Mouse (Mus musculus) forebrain, embryonic 10.5 days (tissue): ENCODE measurements around the gene Smc3. TPM values are rescaled to one million over a fixed set of nuclear protein-coding genes. Genes with fewer than 3 reads are reported as not detected.
A peak's percentile ranks its signal among the peaks of the same experiment; 100 is the strongest.

Experiments used
- DNase-seq: peaks from one replicate; pipeline ENCODE4 v3.0.0-alpha.2; 2017; ENCODE audit warnings: low spot score; ENCODE audit errors: extremely low spot score
- H3K27ac ChIP-seq: fragments of 300-500 bp; sonication (generic); 2 replicates; pipeline ENCODE4 v1.5.1; 2016; ENCODE audit warnings: mild to moderate bottlenecking
- H3K27me3 ChIP-seq: fragments of 300-500 bp; sonication (generic); 2 replicates; pipeline ENCODE4 v1.6.1; 2016; ENCODE audit warnings: mild to moderate bottlenecking; ENCODE audit not compliant: poor library complexity, severe bottlenecking
- H3K36me3 ChIP-seq: fragments of 300-500 bp; sonication (generic); replicated peaks from 2 replicates; pipeline ENCODE4 v1.6.1; 2016; ENCODE audit warnings: mild to moderate bottlenecking, moderate library complexity
- H3K4me1 ChIP-seq: fragments of 300-500 bp; sonication (generic); 2 replicates; pipeline ENCODE4 v1.6.1; 2016
- H3K4me3 ChIP-seq: fragments of 300-500 bp; sonication (generic); 2 replicates; pipeline ENCODE4 v1.5.1; 2016; ENCODE audit warnings: mild to moderate bottlenecking, moderate library complexity
- H3K9me3 ChIP-seq: fragments of 300-500 bp; sonication (generic); 2 replicates; pipeline ENCODE4 v1.6.1; 2016; ENCODE audit warnings: mild to moderate bottlenecking, moderate library complexity
- WGBS: fragments of 180-500 bp; shearing (Covaris S2); methylation state at CpG from one replicate; pipeline ENCODE4 v1.1.7; 2016; 5-methylcytosine and 5-hydroxymethylcytosine counted together
- polyA plus RNA-seq: library from polyadenylated mRNA; unstranded; fragments of >200 nt; fragmentation: Nextera tagmentation; extraction: Ambion mirVana; gene quantifications from 2 replicates; pipeline ENCODE4 v1.2.1, GENCODE M21; 2016

The Smc3 gene
- polyA plus RNA-seq, 1 experiment from 2014 or later, result 81.4 TPM

GRCm38 (mm10) chr19:53666708-53667107 is 66.5 kb downstream of the Smc3 start:
- Histone ChIP-seq H3K27ac (no peak overlapping the region), H3K36me3 (no peaks in the 10 kb centered on the region), H3K4me1 (peaks cover 32% of the 10 kb centered on the region), H3K27me3 (peaks cover 27% of the 10 kb centered on the region), H3K4me3 (no peak overlapping the region), H3K9me3 (no peaks in the 10 kb centered on the region)
- no peak for DNase-seq
- 78% methylated on average over 8 of the region's 8 CpGs for WGBS

GRCm38 (mm10) chr19:53668821-53669220 is 68.6 kb downstream of the Smc3 start:
- H3K27ac ChIP-seq, result no peak overlapping the region
- DNase-seq, result no peak
- H3K36me3 ChIP-seq, result no peaks in the 10 kb centered on the region
- peaks cover 46% of the 10 kb centered on the region for H3K27me3 ChIP-seq
- 90% methylated on average over 7 of the region's 7 CpGs for WGBS
- no peak overlapping the region for H3K4me3 ChIP-seq
- no peaks in the 10 kb centered on the region for H3K9me3 ChIP-seq
- H3K4me1 ChIP-seq, result peaks cover 23% of the 10 kb centered on the region

GRCm38 (mm10) chr19:53670625-53671141 is 70.5 kb downstream of the Smc3 start:
- no peaks in the 10 kb centered on the region for H3K9me3 ChIP-seq
- H3K36me3 ChIP-seq, result no peaks in the 10 kb centered on the region
- WGBS, result 33% methylated on average over 12 of the region's 12 CpGs
- peaks cover 64% of the 10 kb centered on the region for H3K27me3 ChIP-seq
- H3K4me3 ChIP-seq, result no peak overlapping the region
- no peak for DNase-seq
- H3K4me1 ChIP-seq, result peaks cover 28% of the 10 kb centered on the region
- H3K27ac ChIP-seq, result peak overlapping the region; percentile 42; the same call in 1 of the 2 replicates

DNA sequence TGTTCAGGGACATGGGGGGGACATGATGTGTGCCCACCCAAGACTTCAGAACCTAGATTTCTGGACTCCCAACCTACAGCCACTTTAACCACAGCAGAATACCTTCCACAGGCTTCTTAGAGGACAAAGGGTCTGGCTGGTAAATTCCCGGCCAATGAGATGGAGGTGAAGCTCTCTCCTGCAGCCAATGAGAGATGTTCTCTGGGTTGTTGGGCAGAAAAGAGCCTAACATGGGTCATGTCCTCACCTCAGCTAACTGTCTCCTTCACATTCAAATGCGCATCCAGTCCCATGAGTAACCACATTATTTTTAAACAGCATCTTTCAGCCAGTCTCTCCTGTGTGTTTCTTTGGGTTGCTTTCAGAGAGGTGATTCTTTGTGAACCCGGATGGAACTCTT is 71.2 kb downstream of the Smc3 start:
- no peak overlapping the region for H3K4me3 ChIP-seq
- peaks cover 34% of the 10 kb centered on the region for H3K4me1 ChIP-seq
- H3K27ac ChIP-seq, result peak overlapping the region; percentile 42; the same call in 1 of the 2 replicates
- no peaks in the 10 kb centered on the region for H3K9me3 ChIP-seq
- DNase-seq, result no peak
- WGBS, result 51% methylated on average over 3 of the region's 3 CpGs
- peaks cover 72% of the 10 kb centered on the region for H3K27me3 ChIP-seq
- no peaks in the 10 kb centered on the region for H3K36me3 ChIP-seq

DNA sequence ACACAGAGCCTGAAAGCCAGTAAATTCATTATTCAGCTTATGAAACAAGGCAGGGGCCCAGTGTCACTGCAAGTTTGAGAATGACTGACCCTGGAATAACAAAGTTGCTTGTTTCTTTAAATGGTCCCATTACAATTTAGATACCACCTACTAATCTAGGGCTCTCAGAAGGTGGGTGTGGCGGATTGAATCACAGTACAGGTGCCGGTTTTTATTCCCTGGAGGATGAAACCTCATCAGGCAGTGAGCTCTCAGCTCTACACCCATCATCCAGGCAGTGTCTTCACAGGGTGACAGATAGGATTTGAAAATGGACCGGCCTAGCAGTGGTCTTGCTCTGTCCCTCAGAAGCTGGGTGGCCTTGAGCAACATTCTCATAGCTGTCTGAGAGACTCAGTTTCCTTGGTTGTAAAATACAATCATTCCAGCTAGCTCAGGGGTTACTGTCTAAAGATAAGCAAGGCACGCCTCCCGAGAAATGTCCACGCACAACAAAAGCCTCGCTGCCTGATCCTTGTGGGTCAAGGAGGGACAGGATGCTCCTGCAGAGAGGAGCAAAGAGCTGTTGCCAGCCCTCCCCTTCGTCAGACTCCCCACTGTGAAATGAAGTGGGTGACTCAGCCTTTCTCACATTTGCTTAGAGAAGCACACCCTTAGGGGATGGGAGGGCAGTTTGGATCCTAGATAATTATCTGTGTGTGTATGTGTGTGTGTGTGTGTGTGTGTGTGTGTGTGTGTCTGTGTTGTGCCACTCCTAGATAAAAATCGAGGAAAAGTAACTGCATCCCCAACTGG is 74.1 kb downstream of the Smc3 start:
- peaks cover 48% of the 10 kb centered on the region for H3K4me1 ChIP-seq
- H3K9me3 ChIP-seq, result no peaks in the 10 kb centered on the region
- 31% methylated on average over 9 of the region's 9 CpGs for whole genome bisulfite sequencing
- H3K27me3 ChIP-seq, result peaks cover 96% of the 10 kb centered on the region
- DNase-seq, result no peak
- H3K4me3 ChIP-seq, result no peak overlapping the region
- H3K36me3 ChIP-seq, result no peaks in the 10 kb centered on the region
- H3K27ac ChIP-seq, result no peak overlapping the region

DNA sequence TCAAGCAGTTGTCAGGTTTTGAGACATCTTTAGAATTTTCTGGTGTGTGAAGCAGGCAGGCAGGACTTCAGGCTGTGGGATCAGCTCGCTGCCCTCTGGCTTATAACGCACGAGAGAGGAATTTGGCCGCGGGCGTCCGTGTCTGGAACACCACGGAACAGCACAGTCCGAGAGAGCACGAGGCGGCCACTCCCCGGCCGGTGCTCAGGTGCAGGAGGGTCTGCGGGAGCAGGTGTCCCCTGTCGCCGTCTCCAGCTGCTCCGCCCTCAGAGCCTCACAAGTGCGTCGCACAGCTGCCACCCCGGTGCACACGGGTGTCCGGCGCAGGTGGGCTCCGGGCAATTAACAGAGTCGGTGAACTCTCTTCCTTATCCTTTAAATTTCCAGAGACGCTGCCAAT is 76.0 kb downstream of the Smc3 start:
- WGBS, result 3% methylated on average over 26 of the region's 26 CpGs
- H3K4me1 ChIP-seq, result peaks cover 34% of the 10 kb centered on the region
- no peaks in the 10 kb centered on the region for H3K36me3 ChIP-seq
- peaks cover 94% of the 10 kb centered on the region for H3K27me3 ChIP-seq
- H3K9me3 ChIP-seq, result no peaks in the 10 kb centered on the region
- no peak for DNase-seq
- no peak overlapping the region for H3K27ac ChIP-seq
- peak overlapping the region; percentile 81 for H3K4me3 ChIP-seq

GRCm38 (mm10) chr19:53676718-53677634 is 76.8 kb downstream of the Smc3 start, which contains the start of gene Rbm20:
TSS of gene Rbm20 (plus strand) at chr19:53677306.
- peaks cover 29% of the 10 kb centered on the region for H3K4me1 ChIP-seq
- H3K27ac ChIP-seq, result peak within 1 kb of the TSS; percentile 74
- peaks cover 94% of the 10 kb centered on the region for H3K27me3 ChIP-seq
- H3K36me3 ChIP-seq, result no peaks in the 10 kb centered on the region
- H3K9me3 ChIP-seq, result no peaks in the 10 kb centered on the region
- WGBS, result under 1% methylated on average over 81 of the region's 82 CpGs
- peak within 1 kb of the TSS; percentile 81 for H3K4me3 ChIP-seq
- DNase-seq, result peak; percentile 61

DNA sequence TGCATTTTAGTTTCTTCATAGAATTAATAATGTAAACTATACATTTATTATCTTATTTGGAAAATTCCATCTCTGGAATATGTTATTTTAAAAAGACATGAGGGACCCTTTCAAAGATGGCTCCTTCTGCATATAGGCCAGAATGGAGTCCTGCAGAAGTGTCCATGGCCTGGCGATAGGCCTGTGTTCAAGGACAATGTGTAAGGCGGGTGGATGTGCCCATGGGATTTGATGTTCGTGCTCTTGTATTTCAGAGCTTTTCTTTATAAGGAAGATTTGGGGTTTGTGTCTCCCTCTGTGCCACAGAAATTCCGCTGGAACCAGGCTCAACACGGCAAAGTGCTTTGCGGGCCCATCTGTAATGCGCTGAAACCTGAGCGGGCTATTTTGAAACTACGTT is 79.0 kb downstream of the Smc3 start:
- no peaks in the 10 kb centered on the region for H3K36me3 ChIP-seq
- peaks cover 35% of the 10 kb centered on the region for H3K4me1 ChIP-seq
- 95% methylated on average over 9 of the region's 9 CpGs for WGBS
- peaks cover 86% of the 10 kb centered on the region for H3K27me3 ChIP-seq
- H3K9me3 ChIP-seq, result no peaks in the 10 kb centered on the region
- no peak overlapping the region for H3K27ac ChIP-seq
- H3K4me3 ChIP-seq, result no peak overlapping the region
- DNase-seq, result no peak

- DNase-seq, result no peak
- Histone ChIP-seq H3K27ac (no peak overlapping the region), H3K4me1 (peaks cover 30% of the 10 kb centered on the region), H3K9me3 (no peaks in the 10 kb centered on the region), H3K36me3 (no peaks in the 10 kb centered on the region), H3K27me3 (peaks cover 78% of the 10 kb centered on the region), H3K4me3 (no peak overlapping the region)
- WGBS, result 90% methylated on average over 7 of the region's 7 CpGs
Measured at GRCm38 (mm10) chr19:53679981-53680380, 79.8 kb downstream of the Smc3 start.

DNA sequence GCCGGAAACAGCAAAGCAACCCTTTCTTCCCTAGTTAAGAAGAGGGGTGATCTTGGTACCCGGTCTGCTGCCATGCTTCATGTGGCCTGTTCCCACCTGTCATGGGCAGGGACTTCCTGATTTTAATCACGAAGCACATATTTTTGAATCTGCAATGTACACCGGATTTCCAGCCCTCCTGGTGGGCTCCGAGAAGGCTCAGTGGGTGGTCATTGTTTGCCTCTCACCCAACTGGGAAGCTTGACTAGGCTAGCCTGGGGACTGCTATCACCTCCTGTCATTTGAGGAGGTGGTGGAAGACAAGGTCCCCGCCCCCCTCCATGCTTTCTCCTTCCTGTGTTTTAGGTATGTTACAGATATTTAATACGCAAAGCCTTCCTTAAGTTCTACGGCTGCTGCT is 82.2 kb downstream of the Smc3 start:
- H3K4me3 ChIP-seq, result no peak overlapping the region
- peaks cover 54% of the 10 kb centered on the region for H3K27me3 ChIP-seq
- H3K4me1 ChIP-seq, result peaks cover 14% of the 10 kb centered on the region
- DNase-seq, result no peak
- no peaks in the 10 kb centered on the region for H3K36me3 ChIP-seq
- no peaks in the 10 kb centered on the region for H3K9me3 ChIP-seq
- no peak overlapping the region for H3K27ac ChIP-seq
- 47% methylated on average over 8 of the region's 8 CpGs for WGBS

DNA sequence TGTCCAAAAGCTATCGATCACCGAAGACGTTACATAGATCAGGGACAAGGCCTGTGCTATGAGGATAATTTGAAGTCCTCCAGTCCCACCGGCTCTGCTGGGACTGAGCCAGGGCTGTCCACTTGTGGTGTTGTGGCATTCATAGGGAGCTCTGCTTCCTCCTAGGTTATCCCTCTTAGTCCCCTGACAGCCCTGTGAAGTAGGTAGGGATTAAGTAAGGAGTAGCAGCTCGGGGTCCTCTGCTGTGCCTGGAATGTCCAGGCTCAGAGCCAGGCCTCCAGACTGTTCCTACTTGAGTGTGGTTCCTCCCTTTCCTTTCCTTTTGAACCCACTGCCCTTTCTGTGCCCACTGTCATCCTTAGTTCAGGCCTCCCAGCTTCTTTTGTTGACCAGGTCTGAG is 87.4 kb downstream of the Smc3 start:
- Histone ChIP-seq H3K4me3 (no peak overlapping the region), H3K36me3 (no peaks in the 10 kb centered on the region), H3K27ac (no peak overlapping the region), H3K4me1 (peaks cover 3% of the 10 kb centered on the region), H3K27me3 (0 out of 2 replicates have a peak, but pooled peaks cover 8% of the 10 kb centered on the region), H3K9me3 (no peaks in the 10 kb centered on the region; the same call in 1 of the 2 replicates)
- WGBS, result 86% methylated on average over 5 of the region's 5 CpGs
- DNase-seq, result no peak

DNA sequence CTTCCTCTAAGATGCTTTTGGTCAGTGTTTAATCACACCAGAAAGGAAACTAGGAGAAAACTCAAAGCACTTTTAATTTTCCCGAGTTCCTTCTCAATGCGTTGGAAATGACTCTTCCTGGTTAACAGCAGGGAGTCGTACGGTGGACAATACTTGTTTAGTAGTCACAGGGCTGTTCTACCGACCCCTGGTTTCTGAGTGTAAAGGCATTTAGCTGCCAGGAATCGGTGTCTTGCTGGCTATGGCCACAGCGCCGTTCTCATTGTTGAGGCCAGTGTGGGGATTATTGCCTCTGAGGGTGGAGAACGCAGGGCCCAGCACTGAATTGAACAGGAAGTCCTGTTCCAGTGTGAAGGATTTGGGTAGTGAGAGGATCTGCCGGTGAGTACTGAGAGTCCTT is 90.6 kb downstream of the Smc3 start:
- WGBS, result 66% methylated on average over 10 of the region's 10 CpGs
- no peaks in the 10 kb centered on the region for H3K27me3 ChIP-seq
- peaks cover 4% of the 10 kb centered on the region for H3K4me1 ChIP-seq
- no peak overlapping the region for H3K27ac ChIP-seq
- H3K9me3 ChIP-seq, result no peaks in the 10 kb centered on the region; the same call in 1 of the 2 replicates
- DNase-seq, result no peak
- H3K4me3 ChIP-seq, result no peak overlapping the region
- H3K36me3 ChIP-seq, result no peaks in the 10 kb centered on the region
